Mouse (Mus musculus): ENCODE measurements around the gene Tfap4.
"Not testable (repeated sequence)": the region's sequence is repeated elsewhere in the genome, so short reads cannot be mapped to it uniquely, and the experiment has no call there.

Gene Tfap4

GRCm38 (mm10) chr16:4593971-4594813 lies 34.5 kb upstream of the Tfap4 start, which contains the start of gene Glis2:
Gene Glis2, plus strand, starts transcription at chr16:4594713.
- DNase-seq (ENCODE audit: extremely low spot score, low spot score): peak; percentile 89

DNA sequence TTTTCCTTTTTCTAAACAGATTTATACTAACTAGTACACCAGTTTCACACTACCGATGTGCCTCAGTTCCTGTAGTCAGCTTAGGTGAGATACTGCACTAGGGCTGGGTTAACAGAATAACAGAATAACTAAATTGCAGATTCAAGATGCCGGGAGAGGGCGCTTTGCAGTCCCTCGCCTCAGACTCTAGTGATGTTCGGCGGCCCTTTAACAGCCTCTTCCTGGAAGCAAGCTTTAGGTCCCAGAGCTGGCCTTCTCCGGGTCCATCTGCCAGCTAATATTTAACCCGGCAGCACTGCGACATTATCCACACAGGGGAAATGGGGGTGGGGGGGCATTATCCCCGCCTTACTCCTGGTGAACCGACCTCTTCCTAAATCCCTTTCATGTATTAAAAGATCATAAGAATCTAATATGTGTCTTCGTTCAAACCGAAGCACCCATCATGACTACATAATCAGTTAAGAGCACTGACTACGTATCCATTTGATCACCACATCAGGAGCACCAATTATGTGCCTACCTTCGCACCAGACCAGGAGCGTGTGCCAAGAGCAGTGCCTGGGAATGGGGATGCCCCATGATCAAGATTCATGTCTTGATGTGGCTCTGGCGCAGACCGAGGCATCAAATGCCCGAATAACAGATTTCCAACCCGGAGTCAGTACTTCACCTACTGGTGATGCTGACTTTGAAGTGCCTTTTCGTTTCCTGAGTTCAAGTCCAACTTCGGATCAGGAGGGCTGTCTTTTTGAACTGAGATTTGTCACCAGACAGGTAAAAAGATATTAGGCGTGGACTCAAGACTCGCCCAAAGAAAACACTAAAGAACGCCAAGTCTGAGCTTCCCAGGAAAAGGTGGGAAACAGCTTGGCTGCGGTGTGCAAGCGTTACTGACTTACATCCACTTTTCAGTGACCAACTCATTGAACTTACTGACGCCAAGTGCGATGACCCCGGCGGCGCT lies 33.5 kb upstream of the Tfap4 start:
- no peak for DNase-seq (ENCODE audit: extremely low spot score, low spot score)

GRCm38 (mm10) chr16:4590236-4590635 lies 30.6 kb upstream of the Tfap4 start:
- no peak for DNase-seq (ENCODE audit: extremely low spot score, low spot score)

DNA sequence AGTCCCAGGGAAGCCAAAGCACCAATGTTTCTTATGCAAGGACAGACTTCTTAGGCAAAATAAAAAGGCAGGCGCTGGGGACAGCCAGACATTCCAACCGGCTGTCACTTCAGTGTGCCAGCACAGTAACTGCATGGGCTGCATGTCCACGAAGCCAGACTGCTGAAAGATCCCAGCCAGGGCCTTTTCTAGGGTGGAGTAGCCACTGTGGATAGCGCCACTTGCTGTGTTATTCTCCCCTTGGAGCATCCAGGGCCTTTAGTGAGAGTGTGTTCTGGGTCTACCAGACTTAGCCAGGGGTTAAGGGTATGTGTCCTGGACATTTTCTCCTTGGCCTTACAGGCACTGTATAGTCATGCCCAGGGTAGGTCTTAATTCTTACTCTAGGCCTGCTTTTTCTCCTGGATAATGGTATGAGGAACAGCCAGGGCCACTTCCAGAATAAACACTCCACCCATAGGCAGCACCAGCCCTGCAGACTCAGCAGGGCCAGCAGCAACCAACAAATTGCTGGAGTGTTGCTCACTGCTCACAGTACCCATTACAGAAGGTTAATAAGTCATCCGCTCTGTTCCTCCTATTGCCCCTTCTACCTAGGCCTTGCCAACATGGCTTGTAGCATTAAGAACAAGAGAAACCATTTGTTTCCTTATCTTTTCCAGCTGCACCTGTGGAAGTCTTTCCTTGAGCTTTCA lies 28.0 kb upstream of the Tfap4 start:
- peak; percentile 25 for DNase-seq (ENCODE audit: extremely low spot score, low spot score)

DNA sequence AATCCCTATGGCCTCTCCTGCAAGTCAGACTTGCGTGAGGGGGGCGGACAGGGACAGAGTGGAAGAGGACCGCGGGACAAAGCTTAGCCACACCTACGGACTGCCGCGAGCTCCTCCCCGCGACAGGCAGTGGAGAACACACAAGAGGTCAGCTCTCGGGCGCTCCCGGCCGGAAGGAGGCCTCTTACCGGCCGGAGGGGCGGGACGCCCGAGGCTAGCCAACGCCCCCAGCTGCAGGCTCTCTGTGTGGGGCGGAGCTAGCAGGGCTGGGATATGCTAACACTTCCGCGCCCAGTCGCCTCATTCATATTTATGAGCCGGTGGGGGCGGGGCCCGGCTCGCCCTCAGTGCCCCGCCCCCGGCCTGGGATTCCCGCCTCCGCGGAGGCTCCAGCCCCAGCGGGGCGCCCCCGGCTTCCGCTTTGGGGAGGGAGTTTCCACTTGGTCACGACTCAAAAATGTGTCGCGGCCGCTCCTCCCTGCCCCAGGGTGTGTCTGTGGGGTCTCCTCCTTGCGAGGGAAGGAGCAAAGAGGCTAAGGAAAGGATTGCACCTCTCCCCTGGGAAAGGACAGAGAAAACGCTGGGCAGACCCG lies 27.0 kb upstream of the Tfap4 start:
- DNase-seq (ENCODE audit: extremely low spot score, low spot score): peak; percentile 96

DNA sequence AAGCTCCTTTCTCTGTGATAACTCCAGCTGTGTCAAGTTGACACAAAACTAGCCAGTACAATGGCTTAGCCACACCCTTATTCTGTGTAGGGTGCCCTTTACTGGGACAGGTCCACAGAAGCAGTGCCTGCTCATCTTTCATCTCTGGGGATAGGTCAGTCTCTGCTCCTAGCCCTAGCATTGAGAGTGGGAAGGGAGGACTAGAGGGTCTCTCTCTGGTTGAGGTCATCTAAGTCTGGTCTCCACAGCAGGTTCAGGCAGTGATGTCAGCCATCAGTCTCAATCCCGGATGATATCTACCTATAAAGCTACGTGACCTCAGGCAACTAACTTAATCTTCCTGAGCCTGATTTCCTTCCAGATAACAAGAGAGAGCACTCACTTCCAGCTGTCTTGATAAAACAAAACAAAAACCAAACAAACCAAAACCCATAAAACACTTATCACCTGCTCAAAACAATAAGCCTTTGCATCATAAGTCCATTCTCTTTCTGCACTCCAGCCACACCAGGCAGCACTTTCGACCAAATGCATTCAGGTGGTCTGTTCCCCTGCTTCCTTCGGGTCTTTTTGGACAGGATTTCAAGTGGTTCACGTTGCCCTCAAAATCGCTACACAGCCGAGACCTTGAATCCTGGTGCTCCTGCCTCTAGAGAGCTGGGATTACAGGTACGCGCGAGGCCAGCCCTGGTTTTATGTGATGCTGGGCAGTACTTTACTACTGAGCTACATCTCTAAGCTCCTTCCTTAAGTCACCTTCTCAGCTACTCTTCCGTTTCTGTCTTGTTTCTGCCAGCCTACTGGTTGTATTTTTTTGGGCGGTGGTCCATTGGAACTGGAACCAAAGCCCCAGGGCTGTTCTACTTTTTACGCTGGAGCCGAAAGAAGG lies 26.2 kb upstream of the Tfap4 start:
- no peak for DNase-seq (ENCODE audit: extremely low spot score, low spot score)

DNA sequence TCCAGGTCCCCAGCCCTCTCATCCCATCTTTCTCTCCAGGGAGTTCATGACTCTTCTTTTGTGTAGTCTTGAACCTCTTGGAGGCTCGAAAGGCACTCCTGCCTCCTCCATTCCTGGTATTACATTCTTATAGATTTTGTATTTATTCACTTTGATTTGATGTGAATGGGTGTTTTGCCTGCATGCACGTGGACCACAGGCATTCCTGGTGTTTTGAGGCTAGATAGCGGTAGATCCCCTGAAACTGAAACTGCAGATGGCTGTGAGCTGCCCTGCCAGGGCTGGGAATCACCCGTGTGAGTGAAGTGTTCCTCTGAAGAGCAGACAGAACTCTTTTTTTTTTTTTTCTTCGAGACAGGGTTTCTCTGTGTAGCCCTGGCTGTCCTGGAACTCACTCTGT lies 24.8 kb upstream of the Tfap4 start:
- no peak for DNase-seq (ENCODE audit: extremely low spot score, low spot score)

- no peak for DNase-seq (ENCODE audit: extremely low spot score, low spot score)
Measured at GRCm38 (mm10) chr16:4583807-4584206, 24.2 kb upstream of the Tfap4 start.

- DNase-seq (ENCODE audit: extremely low spot score, low spot score): not testable (repeated sequence)
Measured at GRCm38 (mm10) chr16:4581179-4581578, 21.5 kb upstream of the Tfap4 start.

- no peak for DNase-seq (ENCODE audit: extremely low spot score, low spot score)
Measured at GRCm38 (mm10) chr16:4578630-4579029, 19.0 kb upstream of the Tfap4 start.

DNA sequence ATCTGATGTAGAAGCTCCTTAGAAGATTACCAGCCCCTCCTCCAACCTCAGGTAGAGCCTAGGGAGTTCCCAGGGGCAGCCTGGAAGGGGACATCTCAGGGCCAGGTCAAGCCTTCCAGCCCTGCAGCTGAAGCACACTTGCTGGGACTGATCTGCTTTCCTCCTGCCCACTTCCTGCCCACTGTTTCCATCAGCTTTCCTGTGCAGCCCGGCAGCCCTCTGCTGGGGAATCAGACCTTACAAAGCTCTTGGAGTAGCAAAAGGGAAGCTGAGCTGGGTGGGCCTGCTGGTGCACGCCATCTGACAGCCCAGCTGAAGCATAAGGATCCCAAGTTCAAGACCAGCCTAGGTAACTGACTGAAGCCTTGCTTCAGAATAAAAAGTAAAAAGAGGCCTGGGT lies 17.2 kb upstream of the Tfap4 start:
- no peak for DNase-seq (ENCODE audit: extremely low spot score, low spot score)

- no peak for DNase-seq (ENCODE audit: extremely low spot score, low spot score)
Measured at GRCm38 (mm10) chr16:4576038-4576437, 16.4 kb upstream of the Tfap4 start.

DNA sequence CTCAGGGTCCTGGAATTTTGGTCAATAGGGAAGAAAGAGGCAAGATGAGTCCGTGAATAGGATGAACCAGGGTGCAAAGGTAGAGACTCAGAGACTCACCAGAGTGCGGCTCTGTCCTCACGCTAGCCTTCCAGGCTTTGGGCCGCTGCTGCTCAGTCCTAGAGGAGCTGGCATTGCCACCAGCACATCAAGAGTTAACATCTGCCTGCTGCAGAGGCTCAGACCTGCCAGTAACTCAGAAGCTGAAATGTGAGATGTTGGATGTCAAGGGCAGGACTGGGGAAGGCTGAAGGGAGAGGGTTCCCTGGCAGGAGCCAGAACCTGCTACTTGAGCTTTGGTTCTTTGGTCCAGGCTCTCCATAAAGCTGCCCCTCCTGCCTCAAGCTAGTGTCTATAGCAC lies 11.1 kb upstream of the Tfap4 start:
- DNase-seq (ENCODE audit: extremely low spot score, low spot score): no peak

DNA sequence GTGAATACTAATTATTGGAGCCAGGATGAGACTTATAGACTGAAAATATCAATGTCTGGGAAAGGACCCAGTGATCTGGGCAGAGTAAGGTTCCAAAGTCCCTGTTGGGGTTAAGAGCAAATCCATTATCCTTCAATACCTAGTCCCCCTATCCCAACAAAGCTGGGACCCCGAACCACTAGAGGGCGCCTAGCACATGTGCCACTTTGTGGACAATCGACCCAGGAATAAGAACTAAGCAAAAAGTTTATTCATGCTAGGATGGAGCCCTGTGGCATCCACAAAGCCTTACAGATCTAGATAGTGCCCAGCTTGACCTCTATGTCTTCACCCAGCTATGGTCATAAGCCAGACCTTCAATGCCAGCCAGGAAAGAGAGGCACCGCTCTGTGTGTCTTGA lies 8.3 kb upstream of the Tfap4 start:
- peak; percentile 91 for DNase-seq (ENCODE audit: extremely low spot score, low spot score)

GRCm38 (mm10) chr16:4560145-4560952 lies 695 bp upstream of the Tfap4 start:
- DNase-seq (ENCODE audit: extremely low spot score, low spot score): peak; percentile 76

DNA sequence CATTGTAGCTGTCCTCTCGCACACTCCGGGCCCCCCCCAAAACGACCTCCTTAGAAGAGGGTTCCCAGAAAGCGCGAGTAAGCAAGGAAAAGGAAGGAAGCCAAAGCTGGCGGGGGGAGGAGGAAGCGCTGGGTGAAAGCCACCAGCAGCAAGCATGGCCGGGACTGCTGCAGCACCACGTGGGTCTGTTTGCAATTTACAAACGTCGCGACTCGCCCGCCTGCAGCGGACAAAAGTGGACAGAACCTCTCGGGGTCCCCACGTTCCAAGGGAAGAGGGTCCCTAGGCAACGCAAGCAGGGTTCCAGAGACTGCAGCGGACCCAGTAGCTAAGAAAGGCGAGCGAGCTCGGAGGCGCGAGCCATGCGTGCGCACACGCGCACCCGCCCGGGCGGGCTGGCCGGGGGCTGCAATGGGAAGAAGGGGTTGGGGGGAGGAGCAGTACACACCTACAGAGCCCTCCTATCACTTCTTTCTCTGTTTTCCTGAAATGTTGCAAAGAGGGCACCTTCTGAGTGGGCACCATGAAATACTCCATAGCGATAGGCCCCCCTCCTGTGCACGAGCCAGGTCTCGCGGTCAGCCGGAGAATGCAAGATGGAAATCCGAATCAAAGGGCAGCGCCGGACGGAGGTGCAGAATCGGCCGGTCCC lies 548 bp downstream of the Tfap4 start:
- peak; percentile 82 for DNase-seq (ENCODE audit: extremely low spot score, low spot score)

GRCm38 (mm10) chr16:4558384-4558979 lies 1.2 kb downstream of the Tfap4 start:
- DNase-seq (ENCODE audit: extremely low spot score, low spot score): peak; percentile 91

DNA sequence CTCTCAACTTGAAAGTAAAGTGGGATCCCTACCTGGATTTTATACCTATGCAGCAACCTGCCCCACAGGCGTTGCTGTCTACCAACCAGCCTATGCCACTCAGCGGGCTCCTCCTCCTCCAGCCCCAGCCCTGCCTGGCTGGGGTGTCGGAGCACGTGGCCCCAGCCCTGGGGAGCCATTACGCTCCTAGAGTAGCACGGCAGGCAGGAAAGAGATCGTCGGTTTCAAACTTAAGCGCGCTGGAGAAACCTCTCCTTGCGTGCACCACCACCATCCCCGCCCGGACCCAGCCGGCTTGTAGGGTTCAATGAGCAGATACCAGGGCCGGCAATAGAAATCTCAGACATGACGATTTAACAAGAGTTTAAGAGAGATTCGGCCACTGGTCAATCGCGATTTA lies 1.7 kb downstream of the Tfap4 start:
- peak; percentile 64 for DNase-seq (ENCODE audit: extremely low spot score, low spot score)
